Mouse (Mus musculus): ENCODE data around the gene Tagln3. TPM values are rescaled to one million over a fixed set of nuclear protein-coding genes. Genes with fewer than 3 reads are reported as not detected.

The Tagln3 gene
- polyA plus RNA-seq, 1 experiment: 0.42 TPM

Other genes starting within 250 kb of the Tagln3 start
- gene Gm609, start 231.6 kb downstream of the Tagln3 start, polyA plus RNA-seq (2012; rRNA removed): 0.65 and 1.0 TPM in 2 replicates
- gene Gm17783, start 192.6 kb downstream of the Tagln3 start, polyA plus RNA-seq (2012; rRNA removed): 0.11 TPM in 1 of 2 replicates, not detected in the other
- gene Slc9c1, start 189.3 kb downstream of the Tagln3 start, polyA plus RNA-seq (2012; rRNA removed): 0.04 TPM in 1 of 2 replicates, not detected in the other
- 0.14 and 0.27 TPM in 2 replicates for gene Gcsam, start 114.2 kb downstream of the Tagln3 start, polyA plus RNA-seq (2012; rRNA removed)
- 0.34 and 0.39 TPM in 2 replicates for gene BC016579, start 70.5 kb downstream of the Tagln3 start, polyA plus RNA-seq (2012; rRNA removed)
- 0.52 and 1.1 TPM in 2 replicates for gene Tmprss7, start 30.9 kb downstream of the Tagln3 start, polyA plus RNA-seq (2012; rRNA removed)
- gene Abhd10, start 18.3 kb upstream of the Tagln3 start, polyA plus RNA-seq (2012; rRNA removed): 6.6 and 6.9 TPM in 2 replicates
- 9.6 and 11.4 TPM in 2 replicates for gene Phldb2, start 229.0 kb upstream of the Tagln3 start, polyA plus RNA-seq (2012; rRNA removed)

Data from gonadal fat pad, adult 2 months (tissue).